Mouse (Mus musculus) embryo, embryonic 10.5 days (tissue): Measurements from ENCODE around the gene Kcnh5.

Experiments used
- DNase-seq: peaks from one replicate; pipeline ENCODE4 v3.0.0-alpha.2; 2015; ENCODE audit warnings: low spot score

Gene Kcnh5

GRCm38 (mm10) chr12:74952661-74953060 is 224.5 kb downstream of the Kcnh5 start:
- DNase-seq = no peak

DNA sequence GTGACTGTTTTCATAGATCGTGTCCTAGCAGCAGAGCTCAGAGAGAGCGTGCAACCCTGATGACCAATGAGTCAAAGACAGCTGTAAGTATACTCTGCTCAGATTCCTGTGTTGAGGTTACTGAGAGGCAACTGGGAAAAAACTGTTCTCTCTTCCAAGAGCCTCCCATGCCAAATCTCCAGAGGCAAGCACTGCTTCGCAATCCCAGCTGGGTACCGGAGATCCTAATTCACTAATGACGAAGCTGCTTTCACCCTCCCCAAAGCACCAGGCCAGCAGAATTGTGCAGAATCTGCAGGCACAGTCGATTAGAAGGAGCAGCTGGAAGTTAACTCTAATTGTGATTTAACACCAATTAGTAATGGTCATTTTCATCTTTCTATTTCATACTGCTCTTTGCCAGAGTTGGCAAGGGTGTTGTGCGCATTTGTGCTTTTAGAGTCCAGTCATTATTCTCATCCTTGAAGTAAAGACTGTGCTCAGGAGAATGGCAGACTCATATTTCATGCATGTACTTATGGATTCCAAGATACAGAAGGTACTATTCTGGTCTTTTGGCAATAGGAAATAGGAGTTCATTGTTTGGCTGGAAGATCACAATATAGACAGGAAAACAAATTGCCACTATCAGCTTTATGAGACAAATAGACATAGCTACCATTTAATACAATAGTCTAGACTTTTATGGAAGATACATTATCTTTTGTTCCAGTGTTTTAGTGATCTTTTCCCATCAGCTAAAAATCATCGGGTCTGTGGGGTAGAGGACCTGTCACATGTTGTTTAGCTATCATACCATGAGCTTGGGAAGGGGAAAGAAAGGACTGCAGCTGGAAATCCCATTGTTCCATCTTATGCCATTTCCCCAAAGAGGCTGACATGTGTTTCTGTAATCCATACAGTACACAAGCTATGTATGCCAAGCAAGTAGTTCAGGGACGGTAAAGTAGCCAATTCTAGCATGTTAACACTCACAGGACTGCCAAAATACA is 225.7 kb downstream of the Kcnh5 start:
- no peak for DNase-seq

GRCm38 (mm10) chr12:74901331-74901730 is 275.8 kb downstream of the Kcnh5 start:
- no peak for DNase-seq

DNA sequence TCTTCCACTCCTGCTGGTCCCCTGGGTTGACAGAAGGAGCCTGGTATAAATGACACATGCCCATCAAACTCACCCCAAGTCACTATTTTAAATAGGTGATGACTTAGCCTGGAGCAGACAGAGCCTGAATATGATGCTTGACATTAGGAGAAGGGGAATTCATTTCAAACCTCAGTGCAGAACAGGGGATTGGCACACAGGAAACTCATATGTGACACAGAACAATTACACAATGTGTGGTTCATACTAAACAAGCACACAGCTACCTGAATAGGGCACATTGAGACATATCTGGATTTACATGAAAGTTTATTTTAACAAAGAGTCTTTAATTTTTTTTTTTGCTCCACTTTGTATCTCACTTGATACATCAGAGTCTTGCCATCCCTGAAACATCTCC is 276.4 kb downstream of the Kcnh5 start:
- DNase-seq = no peak

- no peak for DNase-seq
These were observed 278.1 kb downstream of the Kcnh5 start for GRCm38 (mm10) chr12:74899055-74899454.

DNA sequence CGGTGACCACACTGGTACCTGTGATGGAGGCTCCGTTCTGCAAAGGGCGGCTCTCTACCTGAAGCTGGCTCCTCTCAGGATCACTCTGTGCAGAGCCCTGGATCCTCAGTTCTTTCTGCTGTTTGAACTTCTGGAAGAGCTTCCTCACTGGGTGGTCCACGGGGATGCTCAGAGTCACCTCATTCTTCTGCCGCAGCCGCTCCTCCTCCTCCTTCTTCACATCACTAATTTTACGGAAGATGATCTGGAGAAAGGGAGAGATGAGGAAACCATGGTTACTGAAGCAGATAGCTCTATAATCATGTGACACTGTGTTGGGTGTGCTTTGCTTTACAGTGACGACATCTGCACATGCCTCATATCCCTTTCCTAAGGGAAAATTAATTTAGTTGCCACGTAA is 278.9 kb downstream of the Kcnh5 start:
- no peak for DNase-seq

DNA sequence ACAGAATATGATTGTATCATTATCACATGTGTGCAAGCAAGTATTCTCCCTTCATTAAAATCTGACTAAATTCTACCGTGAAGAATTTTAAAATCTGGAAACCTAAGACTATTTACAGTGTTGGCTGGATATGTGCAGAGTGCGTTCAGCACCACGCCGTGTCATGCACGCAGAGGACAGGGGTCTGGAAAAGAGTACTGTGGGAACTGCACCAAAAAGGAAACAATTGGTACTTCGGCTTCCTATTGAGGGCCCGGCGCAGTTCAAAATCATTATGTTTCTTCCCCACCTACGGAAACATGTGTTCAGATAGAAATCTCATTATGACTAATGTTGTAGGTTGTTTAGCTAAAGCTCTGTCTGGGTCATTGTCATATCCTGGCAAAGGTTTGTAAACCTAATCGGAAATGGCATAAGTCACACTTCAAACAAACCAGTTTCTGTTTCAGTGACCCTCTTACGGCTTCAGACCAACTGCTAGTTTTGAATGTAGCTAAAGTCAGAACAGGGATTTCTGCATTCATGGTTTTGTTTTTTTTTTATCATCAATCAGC is 282.2 kb downstream of the Kcnh5 start:
- no peak for DNase-seq

DNA sequence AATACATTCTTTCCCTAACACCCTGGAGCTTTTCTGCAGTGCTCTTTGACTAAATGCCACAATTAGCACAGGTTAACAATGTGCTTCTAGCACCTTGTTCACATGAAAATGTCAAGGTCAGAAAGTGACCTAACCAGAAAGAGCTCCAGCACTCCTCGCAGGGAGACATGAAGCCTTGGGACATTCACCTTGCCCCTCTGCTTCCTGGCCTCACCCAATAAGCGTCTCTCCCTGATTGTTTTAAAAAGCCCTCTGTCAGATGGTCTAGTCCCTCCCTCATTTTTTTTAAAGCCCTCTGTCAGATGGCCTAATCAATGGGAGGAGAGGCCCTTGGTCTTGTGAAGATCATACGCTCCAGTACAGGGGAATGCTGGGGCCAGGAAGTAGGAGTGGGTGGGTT is 287.7 kb downstream of the Kcnh5 start:
- no peak for DNase-seq

GRCm38 (mm10) chr12:74887064-74887463 is 290.1 kb downstream of the Kcnh5 start:
- no peak for DNase-seq

GRCm38 (mm10) chr12:74881344-74881743 is 295.8 kb downstream of the Kcnh5 start:
- DNase-seq = no peak

GRCm38 (mm10) chr12:74855666-74856065 is 321.5 kb downstream of the Kcnh5 start:
- no peak for DNase-seq

- DNase-seq = no peak
These were observed 322.9 kb downstream of the Kcnh5 start for GRCm38 (mm10) chr12:74854263-74854662.

DNA sequence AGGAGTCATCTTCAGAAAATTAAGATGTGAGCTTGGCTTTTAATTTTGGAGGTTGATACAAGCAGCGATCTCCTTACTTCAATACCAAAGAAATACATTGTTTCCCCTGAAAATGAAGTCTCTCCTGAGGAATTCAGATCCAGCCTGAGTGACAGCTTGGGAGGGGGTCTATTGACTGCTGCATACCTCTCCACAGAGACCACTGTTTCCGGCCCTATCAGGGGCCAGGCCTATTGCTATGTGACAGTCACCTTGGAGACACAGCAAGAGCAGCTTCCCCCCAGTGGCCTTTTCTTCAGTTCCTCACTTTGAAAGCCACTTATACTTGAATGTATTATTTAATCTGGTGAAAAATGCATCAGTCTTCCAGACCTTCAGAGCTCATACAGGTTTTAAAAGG is 326.8 kb downstream of the Kcnh5 start:
- DNase-seq = peak; percentile 47

DNA sequence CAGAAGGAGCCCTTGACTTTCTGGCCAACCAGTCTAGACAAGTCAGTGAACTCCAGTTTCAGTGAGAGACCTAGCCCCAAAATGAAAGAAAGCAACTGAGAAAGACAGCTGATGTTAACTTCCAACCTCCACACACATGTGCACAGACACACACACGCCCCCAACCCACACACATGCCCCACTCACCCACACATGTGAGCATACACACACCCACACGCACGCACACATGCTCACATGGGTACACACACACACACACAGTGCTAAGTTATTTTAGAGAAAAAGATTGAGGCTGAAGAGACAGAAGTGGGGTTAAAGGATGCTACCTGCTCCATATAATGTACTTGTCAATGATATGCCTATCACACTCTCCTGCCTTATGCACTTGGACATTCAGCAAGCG is 327.2 kb downstream of the Kcnh5 start:
- DNase-seq = no peak

GRCm38 (mm10) chr12:74848611-74849347 is 328.4 kb downstream of the Kcnh5 start:
- DNase-seq = no peak
